Mouse (Mus musculus) liver, postnatal 0 days (tissue): ENCODE results near the gene Cpeb2.

Experiments
- CTCF ChIP-seq: sonication (generic); IDR thresholded peaks from 2 replicates; pipeline ENCODE4 v1.5.1; 2016; ENCODE audit warnings: antibody characterized with exemption, low read depth
- EP300 ChIP-seq: IDR thresholded peaks from 2 replicates; pipeline ENCODE4 v1.6.1; 2016; ENCODE audit warnings: antibody characterized with exemption, low read depth, mild to moderate bottlenecking

- TF ChIP-seq CTCF (no peak), EP300 (no peak)
These were observed 856 bp upstream of the Cpeb2 start for GRCm38 (mm10) chr5:43232149-43232479.
